Mouse (Mus musculus): ENCODE data around the gene Mgat5.

The Mgat5 gene

DNA sequence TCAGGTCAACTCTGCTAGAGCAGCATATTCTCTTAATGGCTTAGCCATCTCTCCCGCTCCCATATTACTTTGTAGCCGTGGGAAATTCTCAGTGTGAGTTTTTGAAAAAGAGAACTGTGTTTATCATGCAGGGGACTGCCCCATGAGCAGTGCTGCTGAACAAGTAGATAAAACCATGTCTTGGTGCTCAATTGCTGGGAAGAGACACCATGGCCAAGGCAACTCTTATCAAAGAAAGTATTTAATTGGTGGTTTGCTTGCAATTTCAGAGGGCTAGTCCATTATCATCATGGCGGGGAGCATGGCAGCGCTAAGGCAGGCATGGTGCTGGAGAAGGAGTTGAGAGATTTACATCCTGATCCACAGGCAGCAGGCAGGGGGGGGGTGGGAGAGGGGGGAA lies 54.9 kb downstream of the Mgat5 start:
- DNase-seq (ENCODE audit: low read depth, low spot score): no peak

- DNase-seq (ENCODE audit: low read depth, low spot score): no peak
Measured at GRCm38 (mm10) chr1:127260969-127261368, 56.2 kb downstream of the Mgat5 start.

GRCm38 (mm10) chr1:127262170-127262837 lies 57.5 kb downstream of the Mgat5 start:
- DNase-seq (ENCODE audit: low read depth, low spot score): no peak

DNA sequence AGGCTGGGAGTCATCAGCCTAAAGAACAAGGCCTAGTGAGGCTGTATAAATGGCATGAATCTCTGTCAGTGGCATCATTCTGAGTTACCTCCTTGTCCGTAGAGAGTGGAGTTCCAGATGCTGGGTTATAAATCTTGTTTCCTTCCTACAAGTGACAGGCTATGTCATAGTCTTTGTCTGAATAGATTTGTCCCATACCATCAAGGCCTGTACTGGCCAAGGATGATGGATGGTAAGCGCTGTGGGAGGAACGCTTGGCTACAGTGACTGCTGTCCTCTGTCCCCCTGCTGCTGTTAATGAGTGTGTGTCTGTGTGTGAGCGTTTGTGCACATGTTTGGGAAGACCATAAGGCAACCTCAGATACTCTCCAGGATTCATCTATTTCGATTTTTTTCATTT lies 63.2 kb downstream of the Mgat5 start:
- DNase-seq (ENCODE audit: low read depth, low spot score): no peak

DNA sequence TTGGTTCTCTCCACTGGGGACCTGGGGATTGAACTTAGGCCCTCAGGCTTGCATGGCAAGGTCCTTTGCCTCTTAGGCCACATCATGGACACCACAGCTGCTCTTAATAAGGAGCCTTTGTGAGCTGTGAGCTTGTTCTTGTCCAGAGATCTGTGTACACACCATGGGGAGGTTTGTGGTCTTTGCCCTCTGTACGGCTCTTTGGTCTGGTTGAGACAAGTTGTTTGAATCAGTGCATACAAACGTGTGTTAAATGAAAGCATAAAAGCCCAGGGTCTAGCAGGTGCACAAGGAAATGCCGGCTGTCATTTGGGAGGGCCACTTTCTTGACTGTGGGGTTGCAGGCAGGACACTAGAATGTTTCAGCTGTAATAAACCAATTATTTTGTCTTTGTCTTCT lies 64.5 kb downstream of the Mgat5 start:
- no peak for DNase-seq (ENCODE audit: low read depth, low spot score)

DNA sequence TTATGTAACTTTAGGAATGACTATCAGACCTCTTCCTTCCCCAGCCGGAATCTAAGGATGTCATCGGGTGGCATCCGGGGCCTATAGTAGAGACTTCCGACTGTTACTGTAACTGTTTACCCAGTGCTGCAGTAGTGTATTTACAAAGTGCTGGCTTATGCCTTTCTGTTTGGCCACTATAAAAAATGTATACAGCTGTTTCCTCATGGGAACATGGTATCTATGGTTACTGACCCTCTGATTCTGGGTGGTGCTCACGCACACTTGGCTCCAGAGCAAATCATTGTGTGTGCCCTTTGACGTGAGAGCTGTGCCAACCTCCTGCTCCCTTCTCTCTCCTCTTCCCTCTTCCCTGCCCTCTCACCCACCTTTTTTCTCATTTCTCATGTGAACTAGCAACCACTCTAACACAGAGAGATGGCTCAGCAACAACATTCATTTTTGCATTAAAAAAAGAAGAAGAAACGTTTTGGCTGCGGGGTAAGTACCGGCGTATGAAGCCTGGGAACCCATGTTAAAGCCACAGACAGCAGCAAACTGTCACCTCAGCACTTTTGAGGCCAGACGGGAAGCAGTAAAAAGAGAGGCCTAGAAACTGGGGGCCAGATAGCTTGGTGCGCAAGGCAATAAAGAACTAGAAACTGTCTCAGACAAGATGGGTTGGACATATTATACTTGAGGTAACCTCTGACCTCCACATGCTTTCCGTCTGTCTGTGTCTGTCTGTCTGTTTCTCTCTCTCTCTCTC lies 65.6 kb downstream of the Mgat5 start:
- peak; percentile 16 for DNase-seq (ENCODE audit: low read depth, low spot score)

DNA sequence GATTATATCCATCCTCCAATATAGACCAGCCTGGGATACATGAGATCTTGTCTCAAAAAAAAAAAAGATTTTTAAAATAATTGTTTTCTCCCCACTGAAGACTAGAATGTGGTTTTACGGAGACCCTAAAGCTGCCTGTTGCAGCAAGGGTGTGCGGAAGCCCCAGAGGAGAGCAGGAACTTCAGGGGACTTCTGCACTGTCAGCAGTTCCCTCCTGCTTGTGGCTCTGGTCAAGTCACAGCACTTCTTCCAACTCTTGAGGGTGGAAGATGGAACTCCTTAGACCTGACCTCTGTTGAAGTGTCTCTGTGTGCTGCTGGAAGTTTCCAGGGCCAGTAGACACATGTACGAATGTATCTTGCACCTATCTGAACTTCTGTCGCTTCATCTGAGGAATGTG lies 66.3 kb downstream of the Mgat5 start:
- no peak for DNase-seq (ENCODE audit: low read depth, low spot score)

- DNase-seq (ENCODE audit: low read depth, low spot score): no peak
Measured at GRCm38 (mm10) chr1:127273363-127273762, 68.5 kb downstream of the Mgat5 start.

- DNase-seq (ENCODE audit: low read depth, low spot score): no peak
Measured at GRCm38 (mm10) chr1:127275572-127276324, 70.9 kb downstream of the Mgat5 start.

- DNase-seq (ENCODE audit: low read depth, low spot score): no peak
Measured at GRCm38 (mm10) chr1:127278067-127278466, 73.3 kb downstream of the Mgat5 start.

DNA sequence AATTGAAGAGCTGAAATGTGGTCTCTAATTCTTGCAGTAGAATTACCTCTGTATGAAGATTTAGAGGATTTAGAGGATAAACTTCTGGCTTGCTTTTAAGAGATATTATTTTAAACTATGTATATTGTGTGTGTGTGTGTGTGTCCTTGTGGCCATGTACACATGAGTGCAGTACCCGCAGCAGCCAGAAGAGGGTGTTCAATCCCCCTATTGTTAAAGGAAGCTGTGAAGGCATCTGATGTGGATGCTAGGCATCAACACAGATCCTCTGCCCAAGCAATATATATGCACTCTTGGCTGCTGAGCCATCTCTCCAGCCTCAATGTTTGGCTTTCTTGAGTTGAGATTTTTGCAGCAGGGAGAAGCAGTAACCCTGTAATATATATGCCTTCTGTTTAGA lies 75.4 kb downstream of the Mgat5 start:
- DNase-seq (ENCODE audit: low read depth, low spot score): peak; percentile 32

- DNase-seq (ENCODE audit: low read depth, low spot score): no peak
Measured at GRCm38 (mm10) chr1:127284975-127285374, 80.2 kb downstream of the Mgat5 start.

DNA sequence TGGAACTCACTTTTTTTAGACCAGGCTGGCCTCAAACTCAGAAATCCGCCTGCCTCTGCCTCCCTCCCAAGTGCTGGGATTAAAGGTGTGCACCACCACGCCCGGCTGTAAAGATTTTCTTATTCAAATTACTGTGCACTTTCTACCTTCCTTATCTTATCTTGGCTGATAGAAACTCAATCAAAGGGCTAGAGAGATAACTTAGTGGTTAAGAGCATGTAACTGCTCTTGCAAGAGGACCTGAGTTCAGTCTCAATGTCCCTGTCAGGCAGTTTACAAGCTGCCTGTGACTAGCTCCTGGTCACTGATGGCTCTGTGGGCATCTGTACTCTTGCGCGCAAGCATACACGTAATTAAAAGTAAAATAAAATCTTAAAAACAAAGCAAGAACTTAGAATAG lies 82.7 kb downstream of the Mgat5 start:
- DNase-seq (ENCODE audit: low read depth, low spot score): no peak

GRCm38 (mm10) chr1:127290879-127291278 lies 86.1 kb downstream of the Mgat5 start:
- DNase-seq (ENCODE audit: low read depth, low spot score): no peak

- no peak for DNase-seq (ENCODE audit: low read depth, low spot score)
Measured at GRCm38 (mm10) chr1:127291721-127292120, 86.9 kb downstream of the Mgat5 start.

GRCm38 (mm10) chr1:127293286-127293685 lies 88.5 kb downstream of the Mgat5 start:
- DNase-seq (ENCODE audit: low read depth, low spot score): no peak

- peak; percentile 73 for DNase-seq (ENCODE audit: low read depth, low spot score)
Measured at GRCm38 (mm10) chr1:127296815-127297214, 92.0 kb downstream of the Mgat5 start.

- no peak for DNase-seq (ENCODE audit: low read depth, low spot score)
Measured at GRCm38 (mm10) chr1:127299774-127300173, 95.0 kb downstream of the Mgat5 start.

- DNase-seq (ENCODE audit: low read depth, low spot score): no peak
Measured at GRCm38 (mm10) chr1:127301038-127301437, 96.2 kb downstream of the Mgat5 start.

DNA sequence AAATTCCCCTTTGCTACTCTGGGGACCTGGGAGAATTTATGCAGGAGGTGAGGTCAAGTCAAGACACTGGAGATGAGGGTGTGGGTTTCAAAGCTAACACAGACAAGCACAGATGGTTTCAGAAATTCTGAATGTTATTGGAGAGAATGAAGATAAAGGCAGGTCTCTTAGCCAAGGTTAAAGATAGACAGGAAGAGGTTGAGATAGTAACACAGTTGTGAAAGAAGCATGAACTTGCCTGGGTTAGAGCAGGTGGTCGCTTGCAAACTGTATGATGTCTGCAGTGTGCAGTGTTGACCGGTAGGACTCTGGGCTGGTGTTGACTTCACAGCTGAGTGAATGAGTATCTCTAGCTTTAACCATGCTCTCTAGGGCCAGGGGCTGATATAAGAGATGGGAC lies 97.8 kb downstream of the Mgat5 start:
- no peak for DNase-seq (ENCODE audit: low read depth, low spot score)

DNA sequence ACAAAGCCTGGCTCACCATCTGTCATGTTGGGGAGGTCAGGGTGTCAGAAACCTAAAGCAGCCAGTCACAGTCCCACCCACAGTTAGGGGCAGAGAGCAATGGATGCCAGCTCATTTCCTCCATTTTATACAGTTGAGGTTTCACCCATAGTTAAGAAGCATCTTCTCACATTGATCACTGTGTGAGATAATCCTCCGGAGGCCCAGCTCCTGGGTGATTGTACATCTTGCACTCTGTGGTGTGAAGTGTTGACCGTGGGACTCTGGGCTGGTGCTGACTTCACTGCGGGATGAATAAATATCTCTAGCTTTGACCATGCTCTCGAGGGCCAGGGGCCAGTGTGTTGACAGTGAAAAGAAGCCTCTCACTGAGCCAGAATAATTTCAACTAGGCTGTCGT lies 99.0 kb downstream of the Mgat5 start:
- DNase-seq (ENCODE audit: low read depth, low spot score): peak; percentile 34

DNA sequence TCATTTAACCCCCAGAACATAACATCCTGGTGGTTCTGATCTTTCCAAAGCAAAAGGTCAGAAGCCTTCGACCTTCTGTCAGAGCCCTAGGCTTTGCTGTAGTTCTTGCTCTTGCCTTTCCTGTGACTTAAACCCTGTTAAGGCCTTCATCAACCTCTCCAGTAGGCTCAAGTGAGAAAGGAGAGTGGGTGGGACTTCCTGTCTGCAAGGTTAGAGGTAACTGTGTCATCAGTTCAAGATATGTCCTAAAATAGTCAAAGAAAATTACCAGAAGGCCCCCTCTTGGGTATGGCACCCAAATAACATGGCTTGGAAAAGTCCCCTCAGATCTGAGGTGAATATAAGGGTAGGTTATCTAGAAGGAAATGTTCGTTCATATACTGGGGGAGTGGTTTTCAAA lies 99.5 kb downstream of the Mgat5 start:
- peak; percentile 37 for DNase-seq (ENCODE audit: low read depth, low spot score)

DNA sequence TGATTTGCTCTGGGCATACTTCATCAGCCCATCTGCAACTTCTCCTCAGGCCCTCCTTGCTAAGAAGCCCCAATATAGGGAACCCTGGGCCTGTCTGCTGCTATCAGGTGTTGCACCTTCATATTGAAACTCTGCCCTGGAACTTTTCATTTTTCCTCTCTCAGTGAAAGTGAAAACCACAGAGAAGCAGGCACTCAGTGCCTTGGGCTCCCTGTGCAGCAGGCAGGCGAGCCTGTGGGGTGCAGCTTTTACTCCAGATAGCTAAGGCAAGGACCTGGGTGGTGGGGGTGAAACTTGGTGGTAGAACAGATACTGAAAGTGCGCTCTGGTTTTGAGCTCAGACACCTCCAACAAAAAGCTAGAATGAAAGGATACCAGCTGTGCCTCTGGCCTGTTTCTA lies 100.8 kb downstream of the Mgat5 start:
- peak; percentile 72 for DNase-seq (ENCODE audit: low read depth, low spot score)

Data from CD4-positive helper T cell, adult 2 months (primary cell).